Mouse (Mus musculus) yolk sac, embryonic 10.5 days (tissue): Measurements from ENCODE around the gene Tnfsf18.

ENCODE experiments used
- DNase-seq: peaks from one replicate; pipeline ENCODE4 v3.0.0-alpha.2; 2017; ENCODE audit warnings: low spot score

Gene Tnfsf18

DNA sequence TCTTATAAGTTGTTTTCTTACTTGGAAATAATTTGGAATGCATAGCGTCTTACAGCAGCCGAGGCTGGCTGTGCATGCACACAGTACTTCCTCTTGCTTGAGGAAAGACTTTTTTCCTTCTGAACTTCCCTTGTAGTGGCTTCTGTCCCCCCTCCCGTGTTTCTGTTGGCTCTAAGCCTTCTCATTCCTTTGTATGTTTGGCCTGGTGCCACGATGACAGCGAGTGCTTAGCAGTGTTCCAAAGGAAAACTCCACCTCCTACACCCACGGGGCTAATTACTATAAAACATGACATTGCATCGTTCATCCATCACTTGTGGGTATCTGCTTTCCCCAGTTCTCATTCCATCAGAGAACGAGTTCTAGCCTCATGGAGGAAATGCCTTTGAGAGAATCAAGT, at the start of gene Tnfsf18:
Gene Tnfsf18 (plus strand): TSS at position 313 of the 400 bp plus-strand sequence.
- DNase-seq, result no peak

- DNase-seq, result no peak
Measured at GRCm38 (mm10) chr1:161444858-161445257, 49.6 kb upstream of the Tnfsf18 start.

DNA sequence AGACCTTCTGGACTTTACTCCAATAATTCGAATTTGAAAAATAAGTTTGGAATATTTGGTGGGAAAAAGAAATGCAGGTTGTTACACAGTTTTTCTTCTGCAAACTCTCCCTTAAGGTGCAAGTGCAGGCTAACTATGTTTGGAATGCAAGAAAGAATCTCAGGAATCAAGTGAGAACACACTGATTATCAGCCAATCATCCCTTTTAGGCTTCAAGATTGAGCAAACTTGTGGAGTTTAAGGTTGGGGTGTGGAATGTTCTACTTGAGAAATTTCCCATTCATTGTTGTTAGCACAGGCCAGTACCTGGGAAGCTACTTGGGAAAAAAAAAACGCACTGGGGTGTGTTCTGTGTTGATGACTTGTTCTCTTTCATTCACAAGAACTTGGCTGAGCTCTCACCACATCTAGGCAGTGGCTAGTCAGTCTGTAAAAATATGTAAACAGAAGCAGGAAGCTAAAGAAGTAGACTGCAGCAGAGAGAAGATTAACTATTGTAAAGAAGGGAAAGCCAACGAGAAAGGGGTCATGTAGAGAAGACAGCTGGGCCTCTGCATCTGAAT, 42.7 kb upstream of the Tnfsf18 start:
- DNase-seq, result peak; percentile 17

- DNase-seq, result no peak
Measured at GRCm38 (mm10) chr1:161452250-161452649, 42.2 kb upstream of the Tnfsf18 start.

- DNase-seq, result no peak
Measured at GRCm38 (mm10) chr1:161463388-161464085, 30.9 kb upstream of the Tnfsf18 start.

DNA sequence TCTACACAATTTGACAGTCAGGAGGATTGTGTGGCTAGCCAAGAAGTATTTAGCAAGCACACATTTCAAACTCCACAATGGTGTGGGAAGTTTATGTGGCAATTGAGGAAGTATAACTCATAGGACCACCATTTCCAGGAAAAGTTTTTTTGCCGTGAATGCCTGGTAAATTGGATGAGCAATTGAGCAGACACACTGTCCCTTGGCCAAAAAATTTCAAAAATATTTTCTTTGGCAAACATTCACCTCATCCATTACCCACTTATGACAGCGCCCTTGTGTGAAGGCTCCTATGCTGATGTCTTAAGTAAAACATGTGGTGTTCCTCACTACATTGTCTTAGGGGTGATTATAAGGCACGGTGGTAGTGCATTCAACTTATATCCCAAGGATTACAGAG, 17.2 kb upstream of the Tnfsf18 start:
- no peak for DNase-seq

DNA sequence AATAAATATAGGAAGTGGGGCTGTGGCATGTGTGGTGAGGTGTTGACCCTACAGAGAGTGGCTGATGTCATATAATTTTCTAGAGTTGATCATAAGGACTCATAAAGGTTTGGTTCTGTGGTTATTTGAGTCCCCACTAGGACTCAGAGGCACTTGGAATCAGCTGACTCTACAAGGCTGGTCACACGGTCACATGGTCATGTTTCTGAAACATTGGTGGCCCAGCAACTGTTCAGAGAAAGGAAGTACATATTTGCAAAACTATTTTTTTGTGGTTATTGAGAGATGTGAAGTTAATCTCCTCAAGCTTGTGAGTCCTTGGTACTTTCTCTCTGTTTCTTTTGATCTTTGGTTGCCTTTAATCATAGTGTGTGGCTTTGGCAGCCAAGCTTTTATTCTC, 14.6 kb upstream of the Tnfsf18 start:
- DNase-seq, result no peak

DNA sequence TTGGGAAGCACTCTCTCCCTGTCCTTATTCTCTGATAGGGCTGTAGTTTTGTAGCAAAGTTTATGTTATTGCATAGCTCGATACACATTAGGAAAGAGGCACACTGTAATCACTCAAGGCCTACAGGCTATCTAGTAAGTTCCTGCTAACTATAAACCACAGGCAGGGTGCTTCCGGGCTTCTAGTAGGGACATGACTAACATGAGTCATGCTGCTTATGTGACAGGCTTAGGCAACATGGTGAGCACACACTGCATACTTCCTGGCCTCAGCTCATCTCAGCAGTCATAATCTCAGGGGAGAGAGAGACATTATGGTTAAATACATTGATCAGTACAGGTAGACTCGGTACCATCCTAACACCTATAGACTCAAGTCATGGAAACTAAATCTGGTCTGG, 12.2 kb upstream of the Tnfsf18 start:
- no peak for DNase-seq

GRCm38 (mm10) chr1:161487069-161487468, 7.4 kb upstream of the Tnfsf18 start:
- DNase-seq, result no peak

- no peak for DNase-seq
Measured at GRCm38 (mm10) chr1:161491766-161492165, 2.7 kb upstream of the Tnfsf18 start.

DNA sequence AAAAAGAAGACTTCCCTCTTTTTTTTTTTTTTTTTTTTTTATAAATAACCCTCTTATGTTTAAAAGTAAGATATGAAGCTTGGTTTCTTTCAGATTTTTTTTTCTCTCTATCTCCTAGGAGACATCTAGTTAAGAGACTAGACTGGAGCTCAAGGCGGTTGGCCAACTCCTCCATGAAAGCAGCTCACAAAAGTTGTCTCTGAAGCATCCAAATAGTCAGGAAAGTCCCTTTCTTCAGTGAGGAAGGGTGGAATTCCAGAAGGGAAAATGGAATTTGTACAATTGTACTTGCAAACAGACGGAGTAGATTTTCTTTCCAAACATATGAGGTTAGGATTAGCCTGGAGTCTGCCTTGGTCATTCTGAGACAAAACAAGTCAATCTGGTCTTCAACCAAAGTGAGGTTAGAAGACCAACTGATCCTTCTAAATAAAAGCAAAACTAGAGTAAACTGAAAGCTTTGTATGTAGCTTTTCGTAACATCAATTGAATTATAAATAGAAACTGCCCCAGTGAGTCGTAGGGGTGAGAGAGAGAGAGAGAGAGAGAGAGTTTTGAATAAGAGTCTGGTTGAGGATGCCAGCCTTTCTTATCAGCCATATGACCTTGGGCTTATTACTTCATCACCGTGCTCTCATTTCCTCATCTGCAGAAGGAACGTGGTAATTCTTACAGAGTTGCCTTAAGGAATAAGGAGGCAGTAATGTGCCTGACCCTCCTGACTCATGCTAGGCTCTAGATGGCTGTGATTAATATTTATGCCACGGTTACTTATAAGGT, 2.6 kb downstream of the Tnfsf18 start:
- no peak for DNase-seq

GRCm38 (mm10) chr1:161500114-161500810, 5.8 kb downstream of the Tnfsf18 start:
- no peak for DNase-seq

DNA sequence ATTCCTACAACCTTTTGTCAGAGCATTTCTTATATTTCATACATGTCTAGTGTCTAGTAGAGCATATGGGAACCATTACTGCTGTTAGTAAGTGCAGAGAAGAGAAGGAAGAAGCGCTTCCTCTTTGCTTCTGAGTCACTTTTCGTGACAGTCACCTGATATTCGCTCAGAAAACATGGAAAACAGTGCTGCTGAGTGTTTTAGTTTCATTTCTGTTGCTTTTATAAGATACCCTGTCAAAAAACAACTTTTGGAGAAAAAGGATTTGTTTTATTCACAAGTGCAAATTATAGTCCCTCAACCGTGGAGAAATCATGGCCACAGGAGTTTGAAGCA, 6.3 kb downstream of the Tnfsf18 start:
- no peak for DNase-seq

- DNase-seq, result no peak
Measured at GRCm38 (mm10) chr1:161506317-161506716, 11.9 kb downstream of the Tnfsf18 start.

- DNase-seq, result no peak
Measured at GRCm38 (mm10) chr1:161507623-161508047, 13.2 kb downstream of the Tnfsf18 start.

GRCm38 (mm10) chr1:161517355-161517754, 22.9 kb downstream of the Tnfsf18 start:
- DNase-seq, result no peak

- DNase-seq, result no peak
Measured at GRCm38 (mm10) chr1:161520223-161520622, 25.8 kb downstream of the Tnfsf18 start.

DNA sequence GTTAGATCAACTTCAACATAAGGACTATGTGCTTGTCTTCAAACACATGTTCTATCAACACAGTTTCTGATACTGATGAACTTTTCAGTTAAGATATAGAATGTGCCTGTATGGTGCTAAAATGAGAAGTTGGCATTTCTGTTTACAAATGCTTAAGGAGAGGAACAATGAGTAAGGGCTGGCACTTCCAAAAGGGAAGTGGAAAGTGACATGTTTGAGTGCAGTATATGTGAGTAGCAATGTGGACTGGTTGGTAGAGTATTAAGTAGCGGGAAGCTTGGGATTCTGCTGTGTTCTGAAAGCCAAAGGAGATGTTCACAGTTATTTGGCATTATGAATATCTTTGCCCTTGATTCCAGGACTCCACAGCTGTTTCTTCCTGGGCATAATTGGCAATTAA, 33.7 kb downstream of the Tnfsf18 start:
- no peak for DNase-seq

GRCm38 (mm10) chr1:161550596-161551095, 56.2 kb downstream of the Tnfsf18 start:
- no peak for DNase-seq

GRCm38 (mm10) chr1:161552098-161552497, 57.6 kb downstream of the Tnfsf18 start:
- DNase-seq, result no peak
